Mouse (Mus musculus) left cerebral cortex, adult 9 months (tissue): ENCODE data around the gene Grap2.

Experiments used
- DNase-seq, 2 experiments: peaks; one replicate each; pipeline ENCODE4 v3.0.0; 2022; ENCODE audit warnings: low spot score in 2 of 2

Gene Grap2

GRCm38 (mm10) chr15:80634391-80635193, 62.2 kb downstream of the Grap2 start:
- DNase-seq = peak; percentile 75 to 79

GRCm38 (mm10) chr15:80636757-80637372, 64.5 kb downstream of the Grap2 start:
- DNase-seq = no peak

GRCm38 (mm10) chr15:80639071-80639702, 66.8 kb downstream of the Grap2 start:
- DNase-seq = no peak

GRCm38 (mm10) chr15:80639874-80640273, 67.5 kb downstream of the Grap2 start:
- DNase-seq = no peak

- DNase-seq = no peak
Measured at GRCm38 (mm10) chr15:80641702-80642435, 69.5 kb downstream of the Grap2 start.

- DNase-seq = no peak
Measured at GRCm38 (mm10) chr15:80645006-80645797, 72.8 kb downstream of the Grap2 start.

GRCm38 (mm10) chr15:80648977-80649606, 76.7 kb downstream of the Grap2 start:
- DNase-seq = peak in 1 of 2 experiments; percentile 52

GRCm38 (mm10) chr15:80650412-80650811, 78.0 kb downstream of the Grap2 start:
- DNase-seq = peak in 1 of 2 experiments; percentile 42

GRCm38 (mm10) chr15:80653865-80654264, 81.5 kb downstream of the Grap2 start:
- DNase-seq = no peak

GRCm38 (mm10) chr15:80658815-80659471, 86.5 kb downstream of the Grap2 start:
- DNase-seq = peak in 1 of 2 experiments; percentile 54

- DNase-seq = no peak
Measured at GRCm38 (mm10) chr15:80660963-80661362, 88.6 kb downstream of the Grap2 start.

GRCm38 (mm10) chr15:80664444-80664843, 92.0 kb downstream of the Grap2 start:
- DNase-seq = peak in 1 of 2 experiments; percentile 52

GRCm38 (mm10) chr15:80671295-80672252, 99.2 kb downstream of the Grap2 start, which contains the start of gene Fam83f:
TSS of gene Fam83f (plus strand) at chr15:80671847.
- DNase-seq = no peak

GRCm38 (mm10) chr15:80672810-80673209, 100.4 kb downstream of the Grap2 start:
- DNase-seq = peak in 1 of 2 experiments; percentile 52

GRCm38 (mm10) chr15:80673337-80674095, 101.1 kb downstream of the Grap2 start:
- DNase-seq = no peak

GRCm38 (mm10) chr15:80674700-80675099, 102.3 kb downstream of the Grap2 start:
- DNase-seq = no peak

- peak in 1 of 2 experiments; percentile 57 for DNase-seq
Measured at GRCm38 (mm10) chr15:80679515-80680215, 107.3 kb downstream of the Grap2 start.
